Mouse (Mus musculus): ENCODE data around the gene Mmp3. TPM values are rescaled to one million over a fixed set of nuclear protein-coding genes. Genes with fewer than 3 reads are reported as not detected.

Mmp3 gene
- polyA plus RNA-seq (2012; rRNA removed): not detected in 2 replicates

DNA sequence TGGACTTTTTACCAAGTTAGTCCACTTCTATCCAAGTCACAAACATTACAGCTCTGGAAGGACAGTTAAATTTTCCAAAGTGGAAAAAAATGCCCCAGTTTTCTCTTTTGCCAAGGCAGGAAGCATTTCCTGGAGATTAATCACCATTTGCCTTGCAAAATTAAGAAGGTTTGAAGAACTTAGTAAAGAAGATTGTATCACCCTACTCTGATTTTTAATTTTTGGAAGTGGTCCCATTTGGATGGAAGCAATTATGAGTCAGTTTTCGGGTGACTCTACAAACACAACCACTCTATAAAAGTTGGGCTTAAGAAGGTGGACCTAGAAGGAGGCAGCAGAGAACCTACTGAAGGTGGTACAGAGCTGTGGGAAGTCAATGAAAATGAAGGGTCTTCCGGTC, at the start of gene Mmp3:
Gene Mmp3, plus strand, starts transcription at position 301 of the 400 bp plus-strand sequence.

DNA sequence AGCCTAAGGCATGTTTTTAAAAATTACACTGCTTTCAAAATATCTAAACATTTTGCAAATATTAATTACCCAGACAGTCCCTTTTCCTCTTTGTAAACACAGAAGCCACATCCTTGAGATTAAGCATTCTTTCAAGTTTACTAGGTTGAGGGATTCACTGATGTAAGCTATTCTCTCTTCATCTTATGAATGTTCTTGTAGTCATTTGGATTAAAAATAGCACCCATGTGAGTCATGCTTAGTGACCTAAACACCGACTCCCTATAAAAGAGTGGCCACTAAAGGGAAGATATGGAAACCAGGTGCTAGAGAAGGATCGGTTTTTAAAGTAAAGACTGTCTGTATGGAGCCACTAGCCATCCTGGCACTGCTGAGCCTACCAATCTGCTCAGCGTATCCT, 56.4 kb downstream of the Mmp3 start, which contains the start of gene Mmp10:
Gene Mmp10, plus strand, starts transcription at position 302 of the 400 bp plus-strand sequence.

Other genes with a start within 250 kb of the Mmp3 start
- 0.26 and 0.36 TPM in 2 replicates for gene Mmp13, start 173.3 kb upstream of the Mmp3 start, polyA plus RNA-seq (2012; rRNA removed)
- gene Mmp12, start 101.4 kb upstream of the Mmp3 start, polyA plus RNA-seq (2012; rRNA removed): 0.05 and 0.06 TPM in 2 replicates
- gene Mmp1b, start 57.8 kb upstream of the Mmp3 start, polyA plus RNA-seq (2012; rRNA removed): not detected in 2 replicates
- not detected in 2 replicates for gene Mmp10, start 56.5 kb downstream of the Mmp3 start, polyA plus RNA-seq (2012; rRNA removed)
- 30.9 and 36.7 TPM in 2 replicates for gene Mmp8, start 112.6 kb downstream of the Mmp3 start, polyA plus RNA-seq (2012; rRNA removed)
- 0.24 TPM in 2 replicates for gene Mmp27, start 125.6 kb downstream of the Mmp3 start, polyA plus RNA-seq (2012; rRNA removed)
- 0.01 TPM in 1 of 2 replicates, not detected in the other for gene Mmp20, start 182.4 kb downstream of the Mmp3 start, polyA plus RNA-seq (2012; rRNA removed)
- gene Mmp7, start 246.3 kb downstream of the Mmp3 start, polyA plus RNA-seq (2012; rRNA removed): not detected in 2 replicates